Mouse (Mus musculus): ENCODE data around the gene Lsmem1. TPM values are rescaled to one million over a fixed set of nuclear protein-coding genes. Genes with fewer than 3 reads are reported as not detected.
A peak's percentile ranks its signal among the peaks of the same experiment; 100 is the strongest.

Lsmem1 gene
- polyA plus RNA-seq (2015; fragmentation: Nextera tagmentation; extraction: Ambion mirVana), result 0.29 TPM in 1 of 2 replicates, not detected in the other

- H3K4me1 ChIP-seq (ENCODE audit: control insufficient read depth, insufficient read depth, low read length), result no peaks in the 10 kb centered on the region
- peak; percentile 51; the same call in 1 of the 2 replicates for ATAC-seq
- no peak within 1 kb of the TSS for H3K4me3 ChIP-seq (ENCODE audit: low read depth, low read length)
- no peaks in the 10 kb centered on the region for H3K27me3 ChIP-seq (ENCODE audit: control insufficient read depth, insufficient read depth, low read depth, low read length)
- no peak within 1 kb of the TSS for H3K27ac ChIP-seq (ENCODE audit: low read length)
- no peak within 1 kb of the TSS for H3K4me2 ChIP-seq (ENCODE audit: low read length)
- 88% methylated on average over 8 of the region's 8 CpGs for WGBS
- no peaks in the 10 kb centered on the region for H3K9me3 ChIP-seq (replicated peaks; ENCODE audit: control insufficient read depth, low read length, poor library complexity, severe bottlenecking)
- H3K36me3 ChIP-seq (ENCODE audit: control insufficient read depth, insufficient read depth, low read length), result peaks cover 5% of the 10 kb centered on the region; the same call in 1 of the 2 replicates
- no peak within 1 kb of the TSS for H3K9ac ChIP-seq (ENCODE audit: low read depth, low read length)
Measured at GRCm38 (mm10) chr12:40199302-40199701, at the start of gene Lsmem1. Gene Lsmem1 (minus strand): TSS chr12:40199490.

GRCm38 (mm10) chr12:40248454-40249180, 49.3 kb upstream of the Lsmem1 start, which contains the start of gene Ifrd1:
Gene Ifrd1 (minus strand): TSS chr12:40248504.
- Histone ChIP-seq H3K27ac (ENCODE audit: low read length) (no peak within 1 kb of the TSS), H3K4me3 (ENCODE audit: low read depth, low read length) (no peak within 1 kb of the TSS), H3K4me1 (ENCODE audit: control insufficient read depth, insufficient read depth, low read length) (no peaks in the 10 kb centered on the region; the same call in 1 of the 2 replicates), H3K4me2 (ENCODE audit: low read length) (no peak within 1 kb of the TSS), H3K9me3 (replicated peaks; ENCODE audit: control insufficient read depth, low read length, poor library complexity, severe bottlenecking) (no peaks in the 10 kb centered on the region), H3K36me3 (ENCODE audit: control insufficient read depth, insufficient read depth, low read length) (no peaks in the 10 kb centered on the region), H3K9ac (ENCODE audit: low read depth, low read length) (no peak within 1 kb of the TSS), H3K27me3 (ENCODE audit: control insufficient read depth, insufficient read depth, low read depth, low read length) (no peaks in the 10 kb centered on the region)
- no peak for ATAC-seq
- 84% methylated on average over 5 of the region's 5 CpGs for WGBS

- 81% methylated on average over 6 of the region's 6 CpGs for WGBS
- Histone ChIP-seq H3K27ac (ENCODE audit: low read length) (no peak overlapping the region), H3K36me3 (ENCODE audit: control insufficient read depth, insufficient read depth, low read length) (no peaks in the 10 kb centered on the region), H3K9me3 (replicated peaks; ENCODE audit: control insufficient read depth, low read length, poor library complexity, severe bottlenecking) (no peaks in the 10 kb centered on the region), H3K4me3 (ENCODE audit: low read depth, low read length) (no peak overlapping the region), H3K27me3 (ENCODE audit: control insufficient read depth, insufficient read depth, low read depth, low read length) (no peaks in the 10 kb centered on the region), H3K4me1 (ENCODE audit: control insufficient read depth, insufficient read depth, low read length) (no peaks in the 10 kb centered on the region; the same call in 1 of the 2 replicates), H3K9ac (ENCODE audit: low read depth, low read length) (no peak overlapping the region), H3K4me2 (ENCODE audit: low read length) (no peak overlapping the region)
- no peak for ATAC-seq
Measured at GRCm38 (mm10) chr12:40247976-40248375, 48.7 kb upstream of the Lsmem1 start.

- H3K36me3 ChIP-seq (ENCODE audit: control insufficient read depth, insufficient read depth, low read length), result no peaks in the 10 kb centered on the region
- H3K4me2 ChIP-seq (ENCODE audit: low read length), result no peak overlapping the region
- no peaks in the 10 kb centered on the region for H3K27me3 ChIP-seq (ENCODE audit: control insufficient read depth, insufficient read depth, low read depth, low read length)
- H3K4me3 ChIP-seq (ENCODE audit: low read depth, low read length), result no peak overlapping the region
- no peak overlapping the region for H3K9ac ChIP-seq (ENCODE audit: low read depth, low read length)
- no peak for ATAC-seq
- no peaks in the 10 kb centered on the region; the same call in 1 of the 2 replicates for H3K4me1 ChIP-seq (ENCODE audit: control insufficient read depth, insufficient read depth, low read length)
- H3K9me3 ChIP-seq (replicated peaks; ENCODE audit: control insufficient read depth, low read length, poor library complexity, severe bottlenecking), result no peaks in the 10 kb centered on the region
- WGBS, result 85% methylated on average over 4 of the region's 4 CpGs
- H3K27ac ChIP-seq (ENCODE audit: low read length), result no peak overlapping the region
Measured at GRCm38 (mm10) chr12:40247384-40247783, 48.1 kb upstream of the Lsmem1 start.

- H3K36me3 ChIP-seq (ENCODE audit: control insufficient read depth, insufficient read depth, low read length), result no peaks in the 10 kb centered on the region
- H3K4me3 ChIP-seq (ENCODE audit: low read depth, low read length), result no peak overlapping the region
- no peaks in the 10 kb centered on the region for H3K27me3 ChIP-seq (ENCODE audit: control insufficient read depth, insufficient read depth, low read depth, low read length)
- H3K27ac ChIP-seq (ENCODE audit: low read length), result no peak overlapping the region
- H3K9me3 ChIP-seq (replicated peaks; ENCODE audit: control insufficient read depth, low read length, poor library complexity, severe bottlenecking), result no peaks in the 10 kb centered on the region
- ATAC-seq, result no peak
- H3K4me1 ChIP-seq (ENCODE audit: control insufficient read depth, insufficient read depth, low read length), result no peaks in the 10 kb centered on the region; the same call in 1 of the 2 replicates
- H3K9ac ChIP-seq (ENCODE audit: low read depth, low read length), result no peak overlapping the region
- WGBS, result 84% methylated on average over 7 of the region's 7 CpGs
- H3K4me2 ChIP-seq (ENCODE audit: low read length), result no peak overlapping the region
Measured at GRCm38 (mm10) chr12:40245434-40245970, 46.2 kb upstream of the Lsmem1 start.

GRCm38 (mm10) chr12:40244926-40245325, 45.6 kb upstream of the Lsmem1 start:
- H3K27me3 ChIP-seq (ENCODE audit: control insufficient read depth, insufficient read depth, low read depth, low read length), result no peaks in the 10 kb centered on the region
- no peak for ATAC-seq
- 94% methylated on average over 5 of the region's 5 CpGs for WGBS
- H3K4me1 ChIP-seq (ENCODE audit: control insufficient read depth, insufficient read depth, low read length), result no peaks in the 10 kb centered on the region; the same call in 1 of the 2 replicates
- no peak overlapping the region for H3K27ac ChIP-seq (ENCODE audit: low read length)
- H3K4me2 ChIP-seq (ENCODE audit: low read length), result no peak overlapping the region
- no peak overlapping the region for H3K4me3 ChIP-seq (ENCODE audit: low read depth, low read length)
- no peaks in the 10 kb centered on the region for H3K9me3 ChIP-seq (replicated peaks; ENCODE audit: control insufficient read depth, low read length, poor library complexity, severe bottlenecking)
- no peak overlapping the region for H3K9ac ChIP-seq (ENCODE audit: low read depth, low read length)
- no peaks in the 10 kb centered on the region for H3K36me3 ChIP-seq (ENCODE audit: control insufficient read depth, insufficient read depth, low read length)

GRCm38 (mm10) chr12:40243821-40244221, 44.5 kb upstream of the Lsmem1 start:
- no peak overlapping the region for H3K27ac ChIP-seq (ENCODE audit: low read length)
- no peaks in the 10 kb centered on the region for H3K9me3 ChIP-seq (replicated peaks; ENCODE audit: control insufficient read depth, low read length, poor library complexity, severe bottlenecking)
- no peaks in the 10 kb centered on the region for H3K27me3 ChIP-seq (ENCODE audit: control insufficient read depth, insufficient read depth, low read depth, low read length)
- H3K4me3 ChIP-seq (ENCODE audit: low read depth, low read length), result no peak overlapping the region
- WGBS, result 45% methylated on average over 11 of the region's 11 CpGs
- no peaks in the 10 kb centered on the region for H3K4me1 ChIP-seq (ENCODE audit: control insufficient read depth, insufficient read depth, low read length)
- H3K36me3 ChIP-seq (ENCODE audit: control insufficient read depth, insufficient read depth, low read length), result no peaks in the 10 kb centered on the region
- H3K9ac ChIP-seq (ENCODE audit: low read depth, low read length), result no peak overlapping the region
- no peak for ATAC-seq
- H3K4me2 ChIP-seq (ENCODE audit: low read length), result no peak overlapping the region

- 75% methylated on average over 4 of the region's 4 CpGs for WGBS
- Histone ChIP-seq H3K9me3 (replicated peaks; ENCODE audit: control insufficient read depth, low read length, poor library complexity, severe bottlenecking) (no peaks in the 10 kb centered on the region), H3K4me3 (ENCODE audit: low read depth, low read length) (no peak overlapping the region), H3K36me3 (ENCODE audit: control insufficient read depth, insufficient read depth, low read length) (no peaks in the 10 kb centered on the region), H3K27ac (ENCODE audit: low read length) (no peak overlapping the region), H3K4me2 (ENCODE audit: low read length) (no peak overlapping the region), H3K9ac (ENCODE audit: low read depth, low read length) (no peak overlapping the region), H3K4me1 (ENCODE audit: control insufficient read depth, insufficient read depth, low read length) (no peaks in the 10 kb centered on the region), H3K27me3 (ENCODE audit: control insufficient read depth, insufficient read depth, low read depth, low read length) (no peaks in the 10 kb centered on the region)
- ATAC-seq, result no peak
Measured at GRCm38 (mm10) chr12:40243241-40243640, 44.0 kb upstream of the Lsmem1 start.

- no peak overlapping the region for H3K9ac ChIP-seq (ENCODE audit: low read depth, low read length)
- no peaks in the 10 kb centered on the region for H3K4me1 ChIP-seq (ENCODE audit: control insufficient read depth, insufficient read depth, low read length)
- H3K27me3 ChIP-seq (ENCODE audit: control insufficient read depth, insufficient read depth, low read depth, low read length), result no peaks in the 10 kb centered on the region
- 95% methylated on average over 7 of the region's 7 CpGs for WGBS
- no peaks in the 10 kb centered on the region for H3K9me3 ChIP-seq (replicated peaks; ENCODE audit: control insufficient read depth, low read length, poor library complexity, severe bottlenecking)
- ATAC-seq, result no peak
- H3K36me3 ChIP-seq (ENCODE audit: control insufficient read depth, insufficient read depth, low read length), result no peaks in the 10 kb centered on the region
- no peak overlapping the region for H3K4me2 ChIP-seq (ENCODE audit: low read length)
- H3K27ac ChIP-seq (ENCODE audit: low read length), result no peak overlapping the region
- H3K4me3 ChIP-seq (ENCODE audit: low read depth, low read length), result no peak overlapping the region
Measured at GRCm38 (mm10) chr12:40239161-40239560, 39.9 kb upstream of the Lsmem1 start.

Measured in midbrain, embryonic 16.5 days (tissue).